Mouse (Mus musculus) heart, adult 2 months (tissue): ENCODE measurements around the gene Cd200r3.

Experiments used
- EP300 ChIP-seq: fragments of 200-500 bp; IDR thresholded peaks from 2 replicates; pipeline ENCODE4 v1.6.1; 2011; ENCODE audit warnings: low read depth, low read length, control low read depth; ENCODE audit not compliant: insufficient read depth
- POLR2A ChIP-seq: fragments of 200-500 bp; IDR thresholded peaks from 2 replicates; pipeline ENCODE4 v1.6.1; 2011; ENCODE audit warnings: mild to moderate bottlenecking, low read depth, low read length, control low read depth; ENCODE audit not compliant: insufficient read depth

GRCm38 (mm10) chr16:45030796-45031195 lies 87.3 kb downstream of the Cd200r3 start:
- TF ChIP-seq POLR2A (no peak), EP300 (no peak)
